Mouse (Mus musculus): Measurements from ENCODE around the gene Ubap1l.

DNA sequence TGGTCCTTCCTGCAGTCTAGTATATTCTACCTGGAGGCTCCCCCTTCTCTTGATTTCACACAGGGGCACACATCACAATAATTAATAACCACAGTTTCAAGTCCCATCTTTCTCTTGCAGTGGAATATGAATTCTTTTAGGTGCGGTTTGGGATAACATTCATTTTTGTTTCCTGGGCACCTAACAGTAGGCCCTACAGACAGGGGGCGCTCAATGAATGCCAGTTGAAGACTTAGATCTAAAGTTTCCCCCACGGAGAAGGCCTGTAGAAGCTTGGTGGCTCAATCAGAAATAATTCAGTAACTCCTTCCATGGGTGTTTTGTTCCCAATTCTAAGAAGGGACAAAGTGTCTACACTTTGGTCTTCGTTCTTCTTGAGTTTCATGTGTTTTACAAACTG lies 11.6 kb downstream of the Ubap1l start:
- no peak for TF ChIP-seq CTCF (IDR thresholded peaks at IDR 0.05; ENCODE audit: control insufficient read depth, insufficient read depth, insufficient replicate concordance, low read depth, low read length)
- TF ChIP-seq POLR2A (IDR thresholded peaks at IDR 0.05; ENCODE audit: control insufficient read depth, low read depth, low read length): no peak
